Mouse (Mus musculus): Measurements from ENCODE around the gene Kremen2.

DNA sequence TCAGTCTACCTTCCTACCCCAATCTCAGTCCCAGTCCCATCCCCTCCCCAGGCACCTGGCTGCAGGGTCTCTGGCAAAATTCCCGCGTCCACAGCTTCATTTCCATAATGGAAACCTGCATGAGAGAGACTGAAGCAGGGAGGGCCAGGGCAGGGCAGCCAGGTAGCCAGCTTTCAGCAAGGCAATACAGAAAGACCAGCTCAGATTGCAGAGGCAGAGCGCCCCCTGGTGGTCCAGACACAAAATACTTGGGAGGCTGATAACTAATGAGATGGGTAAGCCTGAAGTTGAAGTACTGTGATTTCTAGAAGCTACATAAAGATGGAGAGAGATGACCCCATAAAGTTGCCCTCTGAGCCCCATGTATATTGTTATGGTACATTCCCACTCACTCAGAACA is 39.4 kb downstream of the Kremen2 start:
- TF ChIP-seq CTCF (IDR thresholded peaks at IDR 0.05; ENCODE audit: extremely low read depth, insufficient read depth, low read length) (peak; percentile 89), POLR2A (IDR thresholded peaks at IDR 0.05; ENCODE audit: extremely low read depth, insufficient read depth, low read length) (no peak)

All from cortical plate, adult 2 months (tissue).